Mouse (Mus musculus): ENCODE data around the gene Cwc27. TPM values are rescaled to one million over a fixed set of nuclear protein-coding genes. Genes with fewer than 3 reads are reported as not detected.

The Cwc27 gene
- total RNA-seq, 2 experiments from 2014 or later = 17.6 to 19.0 TPM

DNA sequence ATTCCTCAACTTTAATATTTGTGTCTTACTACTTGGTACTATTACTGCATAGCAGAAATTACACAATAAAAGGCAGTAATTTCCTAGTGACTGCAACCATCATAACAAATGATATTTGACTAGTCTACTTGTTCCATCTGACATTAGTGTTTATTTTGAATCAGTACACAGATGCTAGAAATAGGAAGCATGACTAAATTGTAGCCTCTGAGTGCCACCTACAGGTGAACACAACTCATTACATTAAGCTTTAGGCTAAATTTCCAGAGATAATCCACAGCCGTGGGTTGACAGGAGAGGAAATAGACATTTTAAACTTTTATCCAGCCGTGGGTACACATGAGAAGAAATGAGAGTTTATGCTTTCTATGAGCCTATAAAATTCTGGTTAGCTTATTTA lies 27.3 kb downstream of the Cwc27 start:
- intact Hi-C loops (cut with DNase I) = loop anchor here (1.0 to 2.0 kb wide), 2 partner anchors 109 to 504 kb away; no protein-coding TSS in a partner anchor
- DNase-seq = peak; percentile 47 to 72

DNA sequence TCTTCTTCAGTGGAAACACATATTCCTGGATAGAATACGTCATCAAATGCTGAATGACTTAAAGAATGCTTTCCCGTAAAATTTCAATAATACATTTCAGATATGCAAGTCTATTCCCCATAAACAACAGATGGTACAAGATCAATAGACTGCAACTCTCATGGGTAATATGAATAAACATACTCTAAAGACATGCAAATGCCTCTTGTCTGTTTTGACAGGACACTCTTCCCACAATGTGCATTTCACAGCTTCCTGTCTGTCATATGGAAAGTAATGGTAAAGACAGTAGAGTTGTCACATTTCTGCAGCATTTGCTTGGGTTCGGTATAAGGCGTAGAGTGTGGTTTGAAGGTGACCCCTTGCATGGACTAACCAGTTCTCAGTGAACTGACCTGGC lies 29.7 kb downstream of the Cwc27 start:
- intact Hi-C loops (cut with DNase I) = no loop called here
- no peak for DNase-seq

DNA sequence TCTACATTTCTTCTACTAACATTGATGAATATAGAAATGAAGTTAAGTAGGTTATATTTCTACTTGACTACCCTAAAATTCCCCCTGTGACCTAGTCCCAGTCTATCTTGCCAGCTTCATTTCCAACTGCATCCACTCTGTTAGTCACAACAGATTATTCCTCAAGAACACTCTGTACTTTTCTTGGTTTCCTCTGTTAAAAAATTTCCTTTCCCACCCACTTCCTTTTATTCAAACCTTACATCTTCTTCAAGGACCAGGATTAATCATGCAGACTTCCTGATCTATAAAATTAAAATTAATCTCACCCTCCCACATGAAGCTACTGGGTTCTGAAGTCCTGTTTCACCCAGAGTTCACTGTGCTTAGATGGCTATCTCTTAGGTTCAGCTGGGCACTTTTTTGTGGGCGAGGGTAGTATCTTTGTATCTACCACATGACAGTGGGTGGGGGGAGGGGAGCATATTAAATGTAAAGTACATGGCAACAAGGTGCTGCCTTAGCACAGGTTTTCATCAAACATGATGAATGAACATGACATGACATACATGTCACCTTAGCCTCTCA lies 37.8 kb downstream of the Cwc27 start:
- no peak for DNase-seq
- intact Hi-C loops (cut with DNase I) = no loop called here

DNA sequence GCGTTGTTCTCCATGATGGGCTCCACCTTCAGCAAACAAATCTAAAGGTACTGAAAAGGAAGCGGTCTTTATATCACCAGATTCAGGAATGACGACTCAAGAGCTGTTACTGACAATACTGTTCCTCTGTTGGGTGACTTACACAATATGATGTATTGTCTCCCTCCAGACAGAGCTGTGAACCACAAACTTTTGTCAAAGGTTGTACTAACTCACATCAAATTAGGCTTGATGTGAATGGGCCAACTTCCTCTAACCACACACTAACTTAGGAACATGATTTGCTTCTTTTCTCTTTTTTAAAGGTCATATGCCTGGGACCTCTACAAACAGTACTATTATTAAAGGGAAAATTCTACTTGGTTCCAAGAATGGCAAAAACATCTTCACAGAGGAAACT lies 53.7 kb downstream of the Cwc27 start:
- intact Hi-C loops (cut with DNase I) = no loop called here
- no peak for DNase-seq

DNA sequence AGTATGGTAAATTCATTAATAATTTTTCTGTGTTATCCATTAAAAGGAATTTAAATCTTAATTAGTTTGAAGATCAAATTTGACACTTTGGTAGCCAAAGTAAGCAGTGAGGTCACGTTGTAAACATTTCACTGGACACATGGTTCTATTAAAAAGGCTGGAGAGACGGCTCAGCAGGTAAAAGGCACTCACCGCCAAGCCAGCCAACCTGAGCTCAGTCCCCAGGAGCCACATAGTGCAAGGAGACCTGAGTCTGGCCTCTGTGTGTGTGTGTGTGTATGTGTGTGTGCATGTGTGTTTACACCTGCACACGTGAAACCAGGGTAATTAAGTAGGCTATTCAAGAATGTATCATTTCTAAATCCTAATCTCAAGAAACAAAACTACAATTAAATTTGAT lies 54.5 kb downstream of the Cwc27 start:
- intact Hi-C loops (cut with DNase I) = no loop called here
- no peak for DNase-seq

DNA sequence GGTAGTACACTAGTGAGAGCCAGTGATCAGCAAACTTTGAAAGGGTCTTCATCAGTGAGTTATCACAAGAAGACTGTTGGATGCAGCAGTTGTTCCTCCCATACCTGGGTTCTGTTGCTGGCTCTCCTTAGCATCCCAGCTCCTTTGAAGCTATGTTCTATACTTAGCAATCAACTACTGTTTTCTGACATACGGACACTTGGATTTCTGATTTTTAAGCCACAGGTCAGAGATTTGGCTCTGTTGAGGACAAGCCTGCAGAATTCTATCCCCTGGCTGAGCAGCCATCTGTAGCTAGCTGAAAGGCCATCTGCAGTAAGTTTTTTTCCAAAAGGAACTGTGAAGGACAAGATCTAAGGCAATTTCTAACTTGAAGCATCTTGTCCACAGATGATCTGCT lies 57.6 kb downstream of the Cwc27 start:
- DNase-seq = no peak
- intact Hi-C loops (cut with DNase I) = no loop called here

- no peak for DNase-seq
- intact Hi-C loops (cut with DNase I) = no loop called here
These were observed 69.9 kb downstream of the Cwc27 start for GRCm38 (mm10) chr13:104747032-104747431.

GRCm38 (mm10) chr13:104742866-104743265 lies 74.1 kb downstream of the Cwc27 start:
- no peak for DNase-seq
- intact Hi-C loops (cut with DNase I) = no loop called here

- no peak for DNase-seq
These were observed 87.5 kb downstream of the Cwc27 start for GRCm38 (mm10) chr13:104729261-104730046.

DNA sequence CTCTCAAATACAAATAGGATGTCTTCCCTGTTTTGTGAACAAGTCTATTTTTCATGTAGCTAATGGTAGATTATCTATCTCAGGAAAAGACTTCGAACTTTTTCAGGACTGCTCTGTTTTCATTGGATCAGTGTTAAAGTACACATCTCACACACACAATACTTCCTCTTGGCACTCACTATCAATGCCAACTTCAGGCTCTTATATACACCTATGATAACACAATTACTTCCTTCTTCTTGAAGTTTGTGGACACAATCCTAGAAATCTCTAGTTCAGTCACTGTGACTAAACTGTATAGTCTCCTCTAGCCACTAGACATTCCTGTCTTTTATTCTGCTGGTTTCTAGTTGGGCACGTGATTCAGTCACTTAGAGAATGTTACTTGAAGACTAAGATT lies 89.3 kb downstream of the Cwc27 start:
- intact Hi-C loops (cut with DNase I) = no loop called here
- DNase-seq = no peak

More at GRCm38 (mm10) chr13:104729261-104730046, 87.5 kb downstream of the Cwc27 start:
- intact Hi-C loops (cut with DNase I) = no loop called here

- intact Hi-C loops (cut with DNase I) = no loop called here
- no peak for DNase-seq
These were observed 96.8 kb downstream of the Cwc27 start for GRCm38 (mm10) chr13:104720133-104720532.

- intact Hi-C loops (cut with DNase I) = loop anchor here (5.0 kb wide), 1 partner anchor 88 kb away; no protein-coding TSS in a partner anchor
- DNase-seq = peak; percentile 83 to 84
These were observed 122.2 kb downstream of the Cwc27 start for GRCm38 (mm10) chr13:104694612-104695355.

- peak; percentile 51 to 64 for DNase-seq
- intact Hi-C loops (cut with DNase I) = no loop called here
These were observed 124.2 kb downstream of the Cwc27 start for GRCm38 (mm10) chr13:104692710-104693109.

DNA sequence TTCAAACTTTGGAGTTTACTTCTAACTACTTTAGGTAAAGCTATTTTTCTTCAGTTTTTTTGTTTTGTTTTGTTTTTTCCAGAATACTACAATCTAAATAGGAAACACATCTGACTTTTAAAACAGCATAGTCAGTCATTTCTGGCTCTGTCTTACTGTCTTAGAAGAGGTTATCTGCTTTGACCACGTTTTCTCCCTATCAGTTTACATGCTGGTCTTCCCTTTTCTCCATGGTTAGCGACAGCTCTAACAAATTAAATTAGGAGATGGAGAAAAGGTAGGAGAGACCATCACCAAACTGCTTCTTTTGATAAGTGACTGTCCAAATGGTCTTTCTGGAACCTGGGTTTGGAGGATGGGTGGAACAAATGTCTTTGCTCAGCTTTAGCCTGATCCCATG lies 131.4 kb downstream of the Cwc27 start:
- intact Hi-C loops (cut with DNase I) = loop anchor here (10.0 kb wide), 1 partner anchor 241 kb away; no protein-coding TSS in a partner anchor
- no peak for DNase-seq

- DNase-seq = no peak
- intact Hi-C loops (cut with DNase I) = loop anchor here (5.0 to 10.0 kb wide), 2 partner anchors 47 to 240 kb away; no protein-coding TSS in a partner anchor
These were observed 132.5 kb downstream of the Cwc27 start for GRCm38 (mm10) chr13:104684361-104685011.

DNA sequence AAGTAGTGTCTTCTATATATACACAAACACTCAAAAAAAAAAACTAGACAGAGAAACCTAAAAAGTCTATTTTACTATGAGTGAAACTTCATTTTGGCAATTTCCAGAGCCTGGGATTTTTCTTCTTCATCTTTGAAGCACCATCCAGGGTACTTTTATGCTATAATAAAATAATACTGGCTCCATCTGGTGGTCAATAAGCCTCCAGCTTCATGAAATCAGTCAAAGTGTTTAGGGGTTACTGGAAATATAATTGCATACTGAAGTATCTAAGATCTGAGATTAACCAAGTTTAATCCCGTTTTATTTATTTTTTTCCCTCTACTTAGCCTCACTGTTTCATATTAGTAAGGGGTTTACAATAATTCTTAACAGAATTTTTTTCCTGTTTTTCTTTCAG lies 135.7 kb downstream of the Cwc27 start:
- DNase-seq = peak; percentile 29 to 47
- intact Hi-C loops (cut with DNase I) = loop anchor here (1.0 to 10.0 kb wide), 4 partner anchors 44 to 396 kb away; no protein-coding TSS in a partner anchor

GRCm38 (mm10) chr13:104661188-104661587 lies 155.8 kb downstream of the Cwc27 start:
- no peak for DNase-seq
- intact Hi-C loops (cut with DNase I) = no loop called here

- DNase-seq = no peak
- intact Hi-C loops (cut with DNase I) = no loop called here
These were observed 156.8 kb downstream of the Cwc27 start for GRCm38 (mm10) chr13:104660042-104660680.

DNA sequence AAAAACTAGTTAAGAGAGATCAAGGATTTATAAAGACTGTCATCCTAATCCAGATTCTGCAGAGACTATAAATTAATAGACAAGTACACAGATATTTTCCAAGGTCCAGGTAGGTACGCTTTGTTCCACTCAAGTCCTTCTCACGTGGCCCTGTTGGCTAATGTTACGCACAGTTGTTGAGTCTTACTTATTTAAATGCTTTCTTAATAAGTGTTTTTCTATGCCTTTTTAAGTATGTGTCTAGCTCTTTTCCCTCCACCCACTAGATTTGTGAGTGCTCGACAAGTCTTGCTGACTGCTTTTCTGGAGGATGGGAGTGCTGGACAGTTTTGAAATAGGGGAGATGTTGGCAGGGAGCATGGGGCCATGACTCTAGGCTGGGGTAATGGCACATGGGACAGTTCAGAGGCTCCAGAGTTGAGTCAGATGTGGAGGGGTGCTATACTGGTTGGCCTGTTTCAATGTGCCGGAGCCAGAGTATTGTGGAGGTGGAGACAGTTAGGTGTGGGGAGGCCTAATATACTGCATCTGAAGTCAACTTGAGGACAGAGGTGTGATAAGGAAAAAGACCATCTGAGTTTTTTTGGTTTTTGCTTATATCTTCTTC lies 160.2 kb downstream of the Cwc27 start:
- DNase-seq = no peak
- intact Hi-C loops (cut with DNase I) = no loop called here

DNA sequence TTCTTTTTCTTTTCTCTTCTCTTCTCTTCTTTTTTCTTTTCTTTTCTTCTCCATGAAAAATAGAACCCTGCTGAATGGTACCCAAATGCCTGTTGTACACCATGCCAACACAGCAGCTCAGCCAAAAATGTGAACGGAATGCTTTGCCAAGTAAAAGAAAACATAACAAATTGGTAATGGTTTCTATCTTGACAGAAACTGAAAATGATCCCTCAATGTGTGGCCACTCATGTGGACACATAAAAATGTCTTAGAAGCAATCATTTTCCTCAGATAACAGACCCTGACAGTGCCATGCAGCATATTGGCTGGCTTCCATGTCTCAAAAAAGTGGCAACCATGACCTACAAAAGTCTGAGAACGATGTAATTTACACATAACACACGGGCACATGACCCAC lies 161.8 kb downstream of the Cwc27 start:
- no peak for DNase-seq
- intact Hi-C loops (cut with DNase I) = no loop called here
